Mouse (Mus musculus) ovary, postnatal 14 days (tissue): Measurements from ENCODE around the gene Prkaa1.
"Not testable (repeated sequence)": the region's sequence is repeated elsewhere in the genome, so short reads cannot be mapped to it uniquely, and the experiment has no call there.

Source experiments
- DNase-seq: peaks from one replicate; pipeline ENCODE4 v3.0.0; 2022; ENCODE audit warnings: low spot score

Gene Prkaa1

DNA sequence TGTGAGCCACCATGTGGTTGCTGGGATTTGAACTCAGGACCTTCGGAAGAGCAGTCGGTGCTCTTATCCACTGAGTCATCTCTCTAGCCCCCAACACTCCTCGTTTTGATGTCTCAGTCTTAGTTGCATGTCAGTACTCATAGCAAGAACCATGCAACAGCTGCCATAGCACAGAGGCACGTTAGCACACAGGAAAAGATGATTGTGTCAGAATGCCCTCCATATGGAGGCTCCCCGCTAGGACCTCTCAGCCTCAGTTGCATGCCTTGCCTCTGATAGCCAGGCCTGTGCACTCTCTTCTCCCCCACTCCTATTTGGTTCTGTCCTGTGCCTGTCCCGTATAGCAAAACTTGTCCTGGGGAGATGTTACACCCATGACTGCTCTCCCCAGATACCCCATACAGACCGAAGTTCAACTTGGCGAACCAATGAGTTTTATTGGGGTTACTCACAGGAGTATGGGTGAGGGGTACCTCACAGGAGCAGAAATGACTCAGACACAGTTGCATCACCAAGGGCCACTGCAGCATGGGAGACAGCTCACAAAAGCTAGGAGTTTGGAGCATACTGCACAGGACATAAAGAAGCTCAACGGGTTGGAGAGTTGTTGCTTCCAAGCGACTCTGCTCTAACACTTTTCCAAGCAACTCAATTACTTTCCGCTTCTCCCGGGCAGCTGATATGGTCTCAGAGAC lies 14.4 kb upstream of the Prkaa1 start:
- no peak for DNase-seq

DNA sequence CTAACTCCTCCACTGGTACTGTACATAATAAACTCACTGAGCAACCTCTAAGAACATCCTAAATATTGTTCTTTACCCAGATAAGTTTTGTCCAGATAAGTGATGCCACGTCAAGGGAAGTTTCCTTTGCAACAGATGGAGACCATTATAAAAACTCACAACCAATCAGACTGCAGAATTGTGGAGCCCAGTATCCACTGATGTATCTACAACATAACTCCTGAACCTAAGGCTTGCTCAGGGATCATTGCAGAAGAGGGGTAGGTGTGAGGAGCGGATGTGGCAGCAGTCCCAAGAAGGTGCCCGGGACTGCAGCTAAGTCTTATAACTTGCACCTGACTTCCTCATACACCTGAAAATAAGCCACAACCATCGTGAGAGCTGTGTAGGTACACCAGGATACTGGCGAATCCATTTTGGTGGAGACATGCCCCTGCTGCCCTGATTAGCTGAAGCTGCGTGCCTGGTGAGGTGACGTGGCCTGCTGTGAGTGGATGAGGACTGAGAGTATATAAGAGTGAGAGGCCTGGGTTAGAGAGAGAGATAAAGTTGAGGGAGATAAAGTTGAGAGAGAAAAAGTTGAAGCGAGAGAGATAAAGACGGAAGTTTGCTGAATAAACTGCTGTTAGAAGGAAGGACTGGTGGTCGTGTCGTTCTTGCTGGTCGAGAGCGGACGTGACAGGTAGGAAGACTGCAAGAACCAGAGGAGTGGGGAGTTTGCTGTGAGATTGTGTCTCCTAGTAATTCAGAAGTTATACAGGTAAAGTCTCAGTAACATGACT lies 12.6 kb upstream of the Prkaa1 start:
- not testable (repeated sequence) for DNase-seq

DNA sequence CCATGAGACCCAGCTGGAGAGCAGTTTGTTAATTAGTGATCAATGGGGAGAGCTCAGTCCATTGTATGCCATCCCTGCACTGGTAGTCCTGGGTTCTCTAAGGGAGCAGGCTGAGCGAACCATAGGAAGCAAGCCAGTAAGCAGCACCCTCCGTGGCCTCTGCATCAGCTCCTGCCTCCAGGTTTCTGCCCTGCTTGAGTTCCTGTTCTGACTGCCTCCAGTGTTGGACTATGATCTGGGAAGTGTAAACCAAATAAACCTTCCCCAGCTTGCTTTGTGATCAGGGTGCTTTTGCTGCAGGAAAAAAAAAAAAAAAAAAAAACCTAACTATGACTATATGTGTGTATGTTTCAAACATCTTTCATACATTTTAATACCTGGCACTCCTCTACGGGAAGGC lies 10.4 kb upstream of the Prkaa1 start:
- no peak for DNase-seq

DNA sequence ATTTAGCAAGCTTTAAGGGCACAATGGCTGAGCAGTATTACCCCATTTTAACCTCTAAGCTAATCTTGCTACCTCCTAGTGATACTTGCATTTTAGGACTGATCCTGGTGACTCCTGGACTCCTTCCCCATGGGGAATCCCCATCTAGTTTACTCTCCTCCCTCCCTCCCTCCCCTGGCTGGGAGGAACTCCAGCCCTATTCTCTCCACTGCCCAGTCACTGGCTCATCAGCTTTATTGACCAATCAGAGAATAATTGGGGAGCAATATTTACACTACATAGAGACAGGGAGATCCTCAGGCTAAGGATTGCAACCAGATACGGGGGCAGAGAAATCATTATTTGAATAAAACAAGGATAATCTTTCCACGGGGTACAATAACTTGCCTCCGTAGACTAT lies 9.5 kb upstream of the Prkaa1 start:
- no peak for DNase-seq

DNA sequence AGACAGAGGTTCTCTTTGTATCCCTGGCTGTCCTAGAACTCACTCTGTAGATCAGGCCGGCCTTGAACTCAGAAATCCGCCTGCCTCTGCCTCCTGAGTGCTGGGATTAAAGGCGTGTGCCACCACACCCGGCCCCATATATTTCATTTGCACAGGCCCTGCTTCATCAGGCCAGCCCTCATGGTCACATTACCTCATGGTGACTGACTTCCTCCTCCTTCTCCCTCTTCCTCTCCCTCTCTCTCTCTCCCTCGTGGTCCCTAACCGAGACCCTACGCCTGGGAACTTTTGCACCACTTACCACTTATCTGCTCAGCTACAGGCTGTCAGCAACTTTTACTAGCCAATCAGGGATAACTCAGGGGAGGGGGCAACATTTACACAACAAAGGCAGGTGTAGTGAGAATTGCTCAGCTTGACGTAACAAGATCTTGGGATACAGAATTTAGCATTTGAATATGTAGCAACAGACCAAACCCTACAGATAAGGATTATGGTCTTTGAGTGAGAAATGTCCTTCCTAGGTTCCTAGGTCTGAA lies 8.6 kb upstream of the Prkaa1 start:
- no peak for DNase-seq

DNA sequence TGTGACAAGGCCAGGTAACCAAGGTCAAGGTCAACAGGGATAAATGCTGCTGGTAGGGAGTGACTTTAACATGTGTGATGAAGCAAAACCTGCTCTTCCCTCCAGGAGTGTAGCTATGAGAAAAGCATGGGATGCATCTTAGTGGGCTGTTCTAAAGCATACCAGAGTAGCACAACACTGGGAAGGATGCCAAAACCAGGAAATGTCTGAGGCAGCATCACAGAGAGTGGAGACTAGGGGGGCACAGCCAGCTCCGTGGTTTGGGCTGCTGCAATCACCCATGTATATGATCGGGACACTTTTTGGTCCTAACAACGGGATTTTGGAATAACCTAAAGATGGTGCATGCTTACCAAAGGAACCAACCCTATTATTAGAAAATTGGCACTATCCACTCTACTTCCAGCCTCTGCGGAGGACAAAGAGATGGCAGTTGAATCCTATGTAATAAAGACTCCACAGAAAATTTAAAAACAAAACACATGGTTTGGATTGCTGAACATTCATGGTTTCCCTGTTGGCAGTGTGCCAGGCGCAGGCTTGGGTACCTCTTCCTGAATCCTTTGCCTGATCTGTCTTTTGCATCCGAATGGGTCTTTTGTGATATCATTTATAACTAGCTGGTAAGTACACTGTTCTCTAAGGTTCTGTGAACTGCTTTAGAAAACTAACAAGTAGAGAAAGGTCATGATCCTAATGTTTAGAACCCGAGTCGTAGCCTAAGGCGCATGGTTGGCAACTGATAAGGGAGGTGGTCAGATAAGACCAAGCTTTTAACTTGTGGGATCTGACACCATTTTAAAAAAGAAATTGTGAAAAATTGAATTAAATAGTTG lies 5.4 kb upstream of the Prkaa1 start:
- no peak for DNase-seq

DNA sequence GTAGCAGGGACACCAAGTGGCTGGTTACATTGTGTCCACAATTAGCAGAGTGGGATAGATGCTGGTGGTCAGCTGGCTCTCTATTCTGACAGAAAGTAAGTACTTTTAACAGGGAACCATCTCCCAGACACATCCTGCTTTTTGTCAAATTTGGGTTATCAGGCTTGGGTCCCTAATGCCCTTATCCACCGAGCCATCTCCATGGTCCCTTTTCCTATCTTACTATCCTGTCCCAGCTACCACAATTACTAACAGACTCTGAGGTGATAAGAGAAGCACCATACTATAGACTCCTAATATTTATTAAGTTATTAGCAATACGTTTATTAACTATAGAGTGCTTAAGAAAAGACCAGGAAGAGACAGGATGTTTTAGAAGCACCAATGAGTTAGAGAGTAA lies 4.3 kb upstream of the Prkaa1 start:
- DNase-seq: no peak

DNA sequence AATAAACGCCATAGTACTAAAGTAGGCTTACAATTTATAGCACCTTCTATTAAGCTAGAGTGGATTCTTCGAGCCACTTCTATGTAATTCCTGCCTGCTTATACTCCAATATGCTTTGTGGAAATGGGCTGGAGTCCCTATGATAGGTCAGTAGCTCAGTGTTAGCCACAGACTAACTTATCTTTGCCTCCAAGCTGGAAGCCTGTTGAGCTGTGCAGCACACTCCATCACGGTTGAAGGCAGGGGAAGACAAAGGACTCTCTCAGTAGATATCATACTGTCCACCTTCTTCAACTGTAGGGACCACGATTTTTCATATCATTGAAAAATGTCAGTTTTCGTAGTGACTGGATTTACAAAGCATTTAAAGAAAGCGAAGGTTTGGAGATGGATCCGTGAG lies 3.8 kb upstream of the Prkaa1 start:
- no peak for DNase-seq

DNA sequence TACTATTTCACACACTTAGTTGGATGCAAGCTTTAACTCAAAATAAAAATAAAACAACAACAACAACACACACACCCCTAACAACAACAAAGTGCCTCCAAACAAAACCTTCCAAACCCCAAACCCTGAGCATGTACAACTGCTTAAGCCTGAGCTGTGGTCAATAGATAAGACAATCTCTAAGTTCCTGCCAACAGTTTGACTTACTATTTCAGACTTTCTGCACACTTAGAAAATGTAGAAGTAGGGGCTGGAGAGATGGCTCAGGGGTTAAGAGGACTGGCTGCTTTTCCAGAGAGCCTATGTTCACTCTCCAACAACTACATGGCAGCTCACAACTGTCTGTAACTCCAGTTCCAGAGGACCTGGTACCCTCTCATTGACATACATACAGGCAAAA lies 3.3 kb upstream of the Prkaa1 start:
- DNase-seq: no peak

DNA sequence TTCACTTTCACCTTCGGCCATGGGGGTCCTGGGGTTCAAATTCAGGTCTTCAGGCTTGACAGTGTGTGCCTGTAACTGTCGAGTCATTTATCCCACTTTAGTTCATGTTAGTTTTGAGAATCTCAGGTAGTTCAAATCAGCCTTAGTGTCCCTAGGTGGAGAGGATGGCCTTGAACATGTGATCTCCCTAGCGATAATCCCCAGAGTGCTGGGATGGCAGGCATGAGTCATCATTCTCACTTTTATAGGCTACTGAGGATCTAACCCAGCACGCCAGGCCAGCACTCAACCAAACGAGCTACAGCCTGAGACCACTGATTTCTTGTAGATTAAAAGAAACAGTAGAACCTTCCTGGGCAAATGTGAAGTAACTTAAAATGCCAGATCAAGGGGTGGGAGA lies 1.6 kb upstream of the Prkaa1 start:
- DNase-seq: no peak

DNA sequence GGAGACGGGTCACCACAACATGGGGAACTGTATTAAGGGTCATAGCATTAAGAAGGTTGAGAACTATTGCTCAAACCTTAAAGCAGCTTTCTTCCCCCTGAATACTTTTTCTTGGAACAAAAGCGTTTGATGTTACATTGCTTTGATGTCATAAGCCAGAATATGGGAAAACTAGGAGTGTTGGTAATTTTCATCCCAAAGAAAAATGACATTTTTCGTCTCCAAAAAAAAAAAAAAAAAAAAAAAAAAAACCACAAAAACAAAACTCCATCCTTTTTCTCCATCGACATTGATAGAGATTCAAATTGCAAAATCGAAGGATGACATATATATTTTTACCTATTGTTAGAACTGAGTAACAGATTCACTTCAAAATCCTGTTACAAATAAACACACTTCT lies 947 bp upstream of the Prkaa1 start:
- no peak for DNase-seq

DNA sequence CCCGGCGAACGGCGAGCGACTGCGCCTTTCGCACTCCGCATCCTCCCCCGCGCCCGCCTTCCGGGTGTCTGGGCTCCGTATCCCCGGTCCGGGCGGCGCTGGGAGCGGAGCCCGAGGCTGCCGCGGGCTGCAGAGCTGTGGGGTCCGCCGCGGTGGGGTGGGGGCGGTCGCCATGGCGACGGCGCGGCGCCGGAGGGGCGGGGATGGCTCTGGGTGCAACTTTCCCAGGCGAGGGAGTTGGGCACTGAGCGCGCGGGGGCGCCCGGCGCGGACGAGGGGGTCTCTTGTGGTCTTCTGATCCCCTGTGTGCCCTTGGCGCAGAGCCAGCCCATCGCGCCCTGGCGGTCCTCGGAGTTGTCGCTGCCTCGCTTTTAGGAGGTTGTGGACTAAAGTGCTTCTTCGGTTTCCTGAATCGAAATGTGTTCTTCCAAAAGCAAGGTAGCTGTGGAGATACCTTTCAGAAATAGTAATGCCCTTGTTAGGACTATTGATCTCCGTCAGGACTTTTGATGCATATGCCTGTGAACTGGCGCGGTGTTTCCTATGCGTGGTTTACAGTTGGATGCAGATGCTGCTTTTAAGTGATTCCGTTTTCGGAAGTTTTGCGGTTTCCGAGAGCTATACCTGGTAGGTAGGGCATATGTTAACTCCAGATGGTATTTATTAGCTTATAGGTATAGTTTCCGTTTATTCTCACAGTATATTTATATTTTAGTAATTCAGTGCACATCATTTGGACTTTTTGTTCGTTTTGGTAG lies 539 bp downstream of the Prkaa1 start:
- peak; percentile 62 for DNase-seq

DNA sequence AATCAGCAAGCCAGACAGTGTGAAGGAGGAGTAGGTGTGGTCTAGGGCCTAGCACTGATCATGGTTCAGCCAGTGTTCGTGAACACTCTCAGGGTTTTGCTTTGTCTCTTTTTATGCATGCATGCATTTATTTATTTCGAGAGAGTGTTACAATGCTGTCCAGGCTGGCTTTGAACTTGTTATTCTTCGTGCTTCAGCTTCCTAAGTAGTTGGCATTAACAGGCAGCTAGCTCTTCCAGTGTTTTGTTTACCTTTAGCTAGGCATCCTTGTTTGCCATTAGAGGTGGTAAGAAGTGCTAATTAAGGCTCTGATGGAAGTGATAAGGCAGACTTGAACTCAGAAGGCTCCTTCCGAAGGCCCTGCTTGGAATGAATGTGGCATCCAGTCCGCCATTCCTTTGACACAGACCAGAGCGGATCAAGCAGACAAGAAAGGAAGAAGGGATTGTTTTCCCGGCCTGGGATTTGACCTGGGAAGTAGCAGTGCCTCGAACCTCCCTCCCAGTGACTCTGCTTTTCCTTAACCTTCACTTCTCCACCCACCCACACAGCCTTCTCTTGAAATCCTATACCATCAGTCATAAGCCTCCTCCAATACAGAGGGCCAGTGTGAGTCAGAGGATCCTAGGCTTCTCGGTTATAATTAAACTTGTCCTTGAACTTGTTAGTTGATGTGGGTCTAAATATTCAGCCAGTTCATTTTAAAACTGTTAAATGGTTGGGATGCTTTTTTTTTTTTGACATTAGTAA lies 1.7 kb downstream of the Prkaa1 start:
- no peak for DNase-seq

DNA sequence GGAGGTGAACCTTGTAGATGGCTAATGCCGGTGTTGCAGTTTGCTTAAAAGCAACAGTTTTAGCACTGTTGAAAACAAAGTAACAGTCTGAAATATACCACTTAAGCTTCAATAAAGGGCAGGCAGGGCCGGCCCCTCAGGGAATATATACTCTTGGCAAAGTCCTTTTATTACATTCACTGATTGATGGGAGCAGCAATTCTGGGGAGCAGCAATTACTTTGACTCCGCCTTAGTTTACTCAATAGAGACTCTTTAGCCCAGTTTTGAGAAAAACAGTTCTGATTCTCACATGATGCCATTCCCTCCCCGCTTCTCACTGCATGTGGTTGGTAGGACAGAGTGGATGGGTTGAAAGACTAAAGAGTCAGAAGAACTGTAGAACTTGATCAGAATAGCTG lies 5.5 kb downstream of the Prkaa1 start:
- no peak for DNase-seq

DNA sequence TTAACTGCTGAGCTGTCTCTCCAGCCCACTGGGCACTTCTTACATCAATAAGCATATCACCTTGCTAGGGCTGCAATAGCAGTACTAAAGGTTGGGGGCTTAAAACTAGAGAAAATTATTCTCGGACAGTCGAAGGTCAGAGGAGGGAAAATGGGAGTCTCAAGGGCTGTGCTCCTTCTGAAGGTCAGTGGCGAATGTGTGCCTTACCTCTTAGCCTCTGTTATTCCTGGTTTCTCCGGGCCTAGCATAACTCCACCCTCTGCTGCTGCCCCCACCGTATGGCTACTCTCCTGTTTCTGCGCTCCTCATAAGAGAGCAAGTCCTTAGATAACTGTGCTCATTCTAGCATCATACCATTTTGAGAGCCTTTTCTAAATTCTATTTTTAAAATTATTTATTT lies 8.5 kb downstream of the Prkaa1 start:
- no peak for DNase-seq

DNA sequence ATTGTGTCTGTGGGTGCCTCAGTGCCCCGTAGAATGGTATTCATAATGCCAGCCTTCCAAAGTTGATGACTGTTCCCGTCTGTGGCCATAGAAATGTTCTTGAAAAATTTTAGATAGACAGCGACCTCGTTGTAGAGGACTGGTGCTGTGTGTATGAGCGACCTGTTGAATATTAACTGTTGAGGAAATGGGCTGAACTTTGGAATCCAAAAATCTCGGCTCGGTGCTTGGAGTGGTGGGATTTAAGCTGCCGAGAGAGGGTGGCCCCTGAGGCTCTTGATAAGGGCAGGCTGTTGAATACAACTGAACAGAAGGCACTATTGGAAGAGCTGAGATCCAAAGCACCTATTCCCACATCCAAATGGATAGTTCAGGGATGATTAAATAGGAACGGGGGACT lies 11.0 kb downstream of the Prkaa1 start:
- no peak for DNase-seq

DNA sequence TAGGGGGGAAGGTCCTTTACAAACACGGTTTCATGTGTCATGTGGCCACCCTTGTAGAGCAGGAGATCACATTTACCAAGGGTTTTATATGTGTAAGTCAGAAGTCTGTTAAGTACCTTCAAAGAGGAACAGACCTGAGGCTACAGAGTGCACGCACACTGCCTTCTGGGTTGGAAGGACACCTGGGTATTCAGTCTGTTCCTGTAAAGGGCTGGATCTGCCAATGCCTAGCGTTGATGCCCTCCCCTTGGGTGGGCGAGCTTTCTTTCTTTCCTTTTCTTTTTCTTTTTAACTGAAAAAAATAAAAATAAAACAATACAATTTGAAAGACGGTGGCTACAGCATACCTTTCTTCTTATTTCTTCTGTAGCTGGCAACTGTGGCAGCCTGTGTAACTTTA lies 11.4 kb downstream of the Prkaa1 start:
- DNase-seq: no peak

DNA sequence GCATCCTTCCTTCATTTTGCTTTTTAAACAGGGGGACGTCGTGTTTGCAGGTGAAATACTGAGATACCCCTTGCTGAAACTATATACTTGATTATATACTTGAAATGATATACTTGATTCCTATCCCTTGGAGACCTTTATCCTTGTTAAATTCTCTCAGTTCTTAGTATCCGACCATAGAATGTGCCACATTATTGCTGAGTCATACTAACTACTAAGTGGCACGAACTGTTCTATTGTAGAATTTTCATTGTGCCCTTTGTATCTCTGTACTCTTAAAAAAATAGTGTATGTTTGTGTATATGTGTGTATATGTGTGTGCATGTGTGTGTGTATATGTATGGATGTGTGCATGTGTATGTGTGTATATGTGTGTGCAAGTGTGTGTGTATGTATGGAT lies 12.7 kb downstream of the Prkaa1 start:
- DNase-seq: no peak

DNA sequence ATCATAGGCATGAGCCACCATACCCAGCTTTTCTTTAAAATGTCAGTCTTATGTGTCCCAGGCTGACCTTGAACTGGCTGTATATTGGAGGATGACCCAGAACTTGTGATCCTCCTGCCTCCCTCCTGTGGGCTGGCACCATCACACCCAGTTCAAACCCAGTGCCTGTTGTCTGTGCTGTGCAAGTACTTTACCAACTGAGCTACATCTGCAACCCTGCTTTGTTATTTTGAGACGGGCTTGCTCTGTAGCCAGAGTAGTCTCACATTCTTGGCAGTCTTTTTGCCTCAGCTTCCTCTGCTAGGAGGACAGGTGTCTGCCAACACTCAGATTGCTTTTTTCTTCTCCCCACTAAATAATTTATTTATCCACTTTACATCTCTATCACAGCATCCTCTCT lies 13.7 kb downstream of the Prkaa1 start:
- DNase-seq: no peak

DNA sequence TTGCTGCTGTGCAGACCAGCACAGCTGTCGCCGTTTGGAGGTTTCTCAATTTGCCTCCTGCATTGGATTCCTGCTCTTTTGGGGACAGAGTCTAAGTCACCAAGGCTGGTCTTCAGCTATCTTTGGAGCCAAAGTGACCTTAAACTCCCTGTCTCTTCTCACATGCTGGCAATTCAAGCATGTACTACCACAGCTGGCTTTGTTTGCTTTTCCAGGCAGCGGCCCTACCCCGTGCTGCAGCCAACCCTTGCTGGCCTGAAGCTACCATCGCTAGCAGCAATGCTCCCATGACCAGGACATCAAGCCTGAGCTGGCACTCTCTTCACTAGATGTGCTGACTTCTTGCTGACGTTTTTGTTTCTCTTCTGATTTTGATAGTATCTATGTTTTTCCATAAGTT lies 15.2 kb downstream of the Prkaa1 start:
- DNase-seq: no peak

DNA sequence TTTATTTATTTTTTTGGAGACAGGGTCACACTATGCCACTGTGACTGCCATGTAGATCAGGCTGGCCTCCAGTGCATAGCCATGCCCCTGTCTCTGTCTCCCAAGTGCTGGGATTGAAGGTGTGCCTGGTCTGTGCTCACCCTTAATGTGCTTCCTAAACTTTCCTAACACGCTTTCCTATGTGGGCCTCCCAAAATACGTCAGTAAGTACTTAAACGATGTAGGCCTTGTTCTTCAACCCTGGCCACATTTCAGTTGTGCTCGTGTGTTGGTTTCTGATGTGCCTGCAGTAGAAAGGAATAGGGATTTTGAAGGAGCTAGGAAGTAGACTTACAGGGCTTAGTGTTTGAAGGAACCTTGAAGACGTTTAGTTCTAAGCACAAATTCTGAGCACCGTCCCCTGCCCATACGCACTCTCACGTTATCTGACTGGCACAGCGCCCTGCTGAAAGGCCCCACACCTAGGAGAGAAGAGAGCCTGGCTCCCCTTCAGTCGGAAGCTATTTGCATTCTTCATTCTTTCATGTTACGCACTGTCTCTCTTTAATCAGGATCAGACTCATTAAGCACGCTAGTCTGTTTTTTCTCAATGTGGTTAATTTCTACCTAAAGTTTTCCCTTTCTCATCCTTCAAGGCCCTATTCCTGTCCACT lies 21.6 kb downstream of the Prkaa1 start:
- no peak for DNase-seq
